Mouse (Mus musculus) heart, postnatal 10 days (tissue): ENCODE measurements around the gene Haus7. TPM values are rescaled to one million over a fixed set of nuclear protein-coding genes. Genes with fewer than 3 reads are reported as not detected.

Experiments used
- DNase-seq, 2 experiments: peaks; one replicate each; pipeline ENCODE4 v3.0.0; 2021
- intact Hi-C: fragments of 180-260 bp; cut with DNase I; formaldehyde crosslinking; loops from one replicate; pipeline ENCODE4 v1.15.1; 2025
- total RNA-seq, 2 experiments: library from RNA; stranded (reverse); gene quantifications; 2 replicates each; pipeline ENCODE4 v1.2.3; 2021

Haus7 gene
- 10 to 100 TPM; 14.5 to 16.3 TPM for total RNA-seq

DNA sequence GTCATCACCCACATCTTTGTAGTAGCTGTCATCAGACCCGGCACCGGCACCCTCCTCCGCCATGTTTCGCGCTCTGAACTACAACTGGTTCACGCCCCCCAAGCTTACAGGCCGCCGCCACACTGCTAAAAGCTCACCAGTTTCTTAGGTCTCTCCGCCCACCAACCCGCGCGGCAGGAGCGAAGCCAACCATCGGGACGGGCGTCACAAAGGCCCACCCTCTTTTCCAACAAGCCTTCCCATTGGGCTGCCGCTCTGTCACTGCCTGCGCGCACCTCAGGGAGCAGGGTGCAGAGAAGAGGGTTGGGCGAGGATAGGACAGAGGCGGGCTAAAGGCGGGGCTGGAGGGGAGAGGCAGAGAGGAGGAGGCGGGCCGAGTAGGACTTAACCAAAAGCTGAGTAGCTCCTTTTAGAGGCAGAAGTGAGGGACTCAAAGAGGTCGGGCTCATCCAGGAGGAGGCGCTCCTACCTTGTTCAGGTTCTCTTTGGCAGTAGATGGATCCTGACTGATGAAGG lies at the start of gene Haus7:
Gene Haus7, minus strand, starts transcription at position 168 of the 516 bp plus-strand sequence.
- intact Hi-C loops: loop anchor here (2.0 kb wide), 1 partner anchor 34 kb away; no protein-coding TSS in a partner anchor
- DNase-seq: peak; percentile 93 to 94

GRCm38 (mm10) chrX:73506577-73506976 lies 47.7 kb upstream of the Haus7 start:
- intact Hi-C loops: no loop called here
- no peak for DNase-seq

DNA sequence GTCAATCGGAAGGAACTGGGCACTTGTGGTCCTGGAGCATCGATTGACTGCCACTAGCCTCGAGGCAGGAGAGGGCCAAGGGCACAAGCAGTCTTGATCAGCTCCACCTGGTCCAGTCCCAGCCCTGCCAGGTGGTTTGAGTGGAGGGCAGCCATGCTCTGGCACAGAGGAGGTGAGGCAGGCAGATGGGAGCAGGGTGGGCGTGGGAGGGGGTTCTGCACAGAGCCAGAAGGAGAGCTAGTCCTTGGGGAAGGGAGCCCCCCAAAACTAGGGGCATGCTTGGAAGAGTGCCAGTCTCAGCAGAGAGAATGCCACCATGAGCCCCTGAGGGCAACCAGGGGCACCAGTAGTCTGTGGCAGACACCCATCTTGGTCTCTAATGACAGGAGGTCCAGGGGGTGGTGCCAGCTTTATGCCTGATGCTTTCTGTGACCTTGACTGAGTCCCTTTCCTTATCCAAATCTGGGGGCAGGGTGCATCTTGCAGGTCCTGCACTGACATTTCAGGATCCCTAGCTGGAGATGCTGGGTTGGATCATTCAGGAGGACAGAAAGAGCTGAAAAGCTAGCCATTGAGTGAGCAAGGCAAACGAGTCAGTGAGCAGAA lies 46.4 kb upstream of the Haus7 start:
- intact Hi-C loops: no loop called here
- no peak for DNase-seq

- peak; percentile 44 to 47 for DNase-seq
- intact Hi-C loops: loop anchor here (5.0 kb wide), 1 partner anchor 184 kb away; no protein-coding TSS in a partner anchor
Measured at GRCm38 (mm10) chrX:73496746-73497145, 37.9 kb upstream of the Haus7 start.

- intact Hi-C loops: loop anchor here (1.0 to 5.0 kb wide), 3 partner anchors 35 to 441 kb away; partner anchors contain the start of gene Haus7
- peak; percentile 66 to 74 for DNase-seq
Measured at GRCm38 (mm10) chrX:73493567-73493966, 34.7 kb upstream of the Haus7 start.

- intact Hi-C loops: loop anchor here (5.0 kb wide), 1 partner anchor 439 kb away; no protein-coding TSS in a partner anchor
Measured at GRCm38 (mm10) chrX:73490804-73491203, 32.0 kb upstream of the Haus7 start.

DNA sequence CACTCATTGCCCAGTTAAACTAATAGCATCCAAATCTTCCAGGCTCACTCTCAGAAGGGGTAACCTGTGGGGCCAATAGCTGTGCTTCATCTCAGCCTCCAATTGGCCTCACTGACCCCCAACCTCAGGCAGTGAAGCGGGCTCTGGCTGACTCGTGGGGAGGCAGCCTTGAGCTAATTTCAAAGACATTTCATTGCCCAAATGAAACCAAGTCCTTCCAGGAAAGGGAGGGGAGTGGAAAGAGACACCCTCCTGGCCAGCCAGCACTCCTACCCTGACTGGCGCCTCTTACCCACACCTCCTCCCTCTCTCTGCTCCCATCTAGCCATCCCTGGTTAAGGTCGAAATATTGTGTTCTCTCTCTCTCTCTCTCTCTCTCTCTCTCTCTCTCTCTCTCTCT lies 31.3 kb upstream of the Haus7 start:
- intact Hi-C loops: loop anchor here (5.0 kb wide), 1 partner anchor 438 kb away; no protein-coding TSS in a partner anchor
- DNase-seq: no peak

More at GRCm38 (mm10) chrX:73490804-73491203, 32.0 kb upstream of the Haus7 start:
- no peak for DNase-seq

DNA sequence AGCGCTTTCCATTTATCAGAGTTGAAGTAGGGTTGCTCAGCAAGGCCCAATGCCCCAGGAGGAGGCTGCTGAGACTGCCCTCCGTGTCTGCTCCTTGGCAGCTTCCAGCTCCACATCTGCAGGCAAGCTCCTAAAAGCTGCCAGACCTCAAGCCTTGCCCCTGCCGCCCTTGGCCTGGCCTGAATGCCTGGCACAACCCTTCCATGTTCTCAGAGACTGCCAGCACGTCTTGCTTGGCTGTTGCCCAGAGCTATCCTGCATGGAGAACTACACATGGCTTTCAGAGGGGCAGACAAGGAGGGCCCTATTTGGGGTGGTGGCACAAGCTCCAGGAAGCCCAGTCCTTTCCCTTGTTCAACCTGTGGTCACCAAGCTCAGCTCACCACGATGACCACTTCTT lies 28.1 kb upstream of the Haus7 start:
- peak in 1 of 2 experiments; percentile 29 for DNase-seq
- intact Hi-C loops: no loop called here

DNA sequence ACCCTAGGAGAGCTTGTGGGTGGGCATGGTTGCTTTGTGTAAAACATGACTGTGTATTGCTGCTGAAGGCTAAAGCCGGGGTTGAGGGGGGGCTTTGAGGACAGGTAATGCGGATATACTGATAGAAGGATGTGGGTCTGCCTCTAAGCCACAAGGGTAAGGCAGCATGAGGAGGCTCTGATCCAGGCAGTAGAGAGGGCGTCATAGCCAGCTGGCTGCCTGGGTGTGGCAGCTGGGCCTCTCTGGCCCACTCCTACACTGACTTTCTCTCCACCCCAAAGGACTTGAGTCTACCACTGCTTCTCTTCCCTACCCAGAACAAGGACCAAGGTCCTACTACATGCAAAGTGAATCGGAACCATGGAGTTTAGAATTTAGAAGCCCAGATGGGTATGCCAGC lies 26.0 kb upstream of the Haus7 start:
- intact Hi-C loops: no loop called here
- DNase-seq: no peak

- intact Hi-C loops: no loop called here
- peak in 1 of 2 experiments; percentile 30 for DNase-seq
Measured at GRCm38 (mm10) chrX:73484076-73484475, 25.2 kb upstream of the Haus7 start.

DNA sequence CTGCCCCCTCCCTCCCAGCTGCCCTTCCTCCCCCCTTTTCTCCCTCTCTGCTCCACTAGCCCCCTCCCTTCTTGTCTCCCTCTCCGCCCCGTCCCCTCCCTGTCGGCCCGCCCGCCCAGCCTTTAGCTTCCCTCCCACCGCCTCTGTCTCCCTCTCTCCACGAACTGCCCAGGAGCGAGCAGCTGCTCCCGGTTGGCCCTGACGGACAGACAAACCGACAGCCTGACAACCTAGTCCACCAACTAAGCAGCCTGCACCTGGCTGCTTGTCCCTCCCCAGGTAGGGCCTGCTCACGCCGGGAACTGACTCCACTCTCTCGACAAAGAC lies 24.6 kb upstream of the Haus7 start, which contains the start of gene Bgn:
Gene Bgn, plus strand, starts transcription at position 119 of the 327 bp plus-strand sequence.
- DNase-seq: peak; percentile 43 to 48
- intact Hi-C loops: no loop called here

- no peak for DNase-seq
- intact Hi-C loops: no loop called here
Measured at GRCm38 (mm10) chrX:73482643-73483483, 24.0 kb upstream of the Haus7 start.

DNA sequence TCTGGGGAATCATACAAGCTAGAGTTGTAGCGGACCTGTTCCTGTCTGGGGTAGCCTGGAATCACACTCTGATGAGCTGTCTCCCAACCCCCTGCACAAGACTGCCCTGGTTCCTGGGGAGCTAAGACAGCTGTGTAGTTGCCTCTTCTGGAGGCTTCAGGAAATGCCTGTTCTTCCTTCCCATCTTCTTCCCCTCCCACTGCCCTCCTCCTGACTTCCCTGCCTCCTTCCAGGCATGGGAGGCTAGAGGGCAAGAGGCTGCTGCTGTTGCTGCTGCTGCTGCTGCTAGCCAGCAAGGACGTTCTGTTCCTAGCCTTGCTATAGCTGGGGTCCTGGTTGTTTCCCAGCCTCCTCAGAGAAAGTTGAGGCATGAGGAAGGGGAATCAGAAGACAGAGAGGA lies 21.5 kb upstream of the Haus7 start:
- intact Hi-C loops: no loop called here
- DNase-seq: peak in 1 of 2 experiments; percentile 32

DNA sequence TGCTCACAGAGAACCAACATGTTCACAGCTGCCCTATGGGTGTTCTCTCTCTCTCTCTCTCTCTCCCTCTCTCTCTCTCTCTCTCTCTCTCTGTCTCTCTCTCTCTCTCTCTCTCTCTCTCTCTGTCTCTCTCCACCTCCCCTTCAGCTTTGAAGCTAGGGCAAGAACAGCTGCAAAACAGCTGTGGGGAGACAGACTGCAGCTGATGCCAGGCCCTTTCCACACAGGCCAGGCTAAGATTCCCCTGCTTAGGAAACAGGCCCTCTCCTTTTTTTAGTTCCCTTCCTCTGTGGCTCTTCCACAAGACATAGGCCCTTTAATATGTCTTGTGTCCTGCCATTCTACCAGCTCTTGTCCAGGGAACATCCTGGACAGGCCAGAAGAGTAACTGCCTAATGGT lies 20.8 kb upstream of the Haus7 start:
- DNase-seq: peak in 1 of 2 experiments; percentile 54
- intact Hi-C loops: no loop called here

DNA sequence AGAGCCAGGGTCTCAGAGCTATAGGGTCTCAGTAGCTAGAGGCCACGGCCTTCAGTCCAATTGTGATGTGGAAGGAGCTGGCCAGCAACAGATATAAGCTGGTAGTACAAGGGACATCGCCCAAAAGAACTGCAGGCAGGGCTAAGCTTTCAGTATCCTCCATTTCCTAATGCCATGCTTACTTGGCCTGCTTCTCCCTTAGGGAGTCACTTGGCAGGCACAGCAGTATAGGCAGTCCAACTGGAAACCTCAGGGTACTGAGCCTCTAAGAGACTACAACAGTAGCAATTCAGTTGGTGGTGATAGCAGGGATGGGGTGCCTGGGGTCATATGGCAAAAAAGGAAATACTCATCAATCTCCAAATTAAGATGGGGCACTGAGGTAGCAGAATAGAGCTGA lies 18.7 kb upstream of the Haus7 start:
- intact Hi-C loops: no loop called here
- DNase-seq: no peak

DNA sequence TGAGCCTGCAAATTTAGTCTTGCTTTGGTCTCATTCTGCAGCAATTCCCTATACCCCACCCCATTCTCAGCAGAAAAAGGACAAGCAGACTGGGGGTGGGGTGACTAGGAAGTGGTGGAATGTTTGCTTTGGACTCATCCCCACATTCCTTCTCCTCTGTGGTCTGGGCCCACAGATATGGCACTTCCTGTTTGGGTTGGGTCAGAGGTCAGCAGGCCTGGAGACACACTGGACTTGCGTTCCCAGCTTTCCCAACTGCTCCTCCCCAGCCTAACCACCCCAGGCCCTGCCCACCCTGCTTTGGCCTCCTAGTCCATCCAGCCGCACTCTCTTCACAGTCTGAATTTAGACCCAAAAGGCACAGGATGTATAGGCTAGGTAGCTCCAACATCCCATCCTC lies 17.8 kb upstream of the Haus7 start:
- peak; percentile 63 to 71 for DNase-seq
- intact Hi-C loops: no loop called here

- intact Hi-C loops: no loop called here
Measured at GRCm38 (mm10) chrX:73475658-73476256, 16.9 kb upstream of the Haus7 start.

DNA sequence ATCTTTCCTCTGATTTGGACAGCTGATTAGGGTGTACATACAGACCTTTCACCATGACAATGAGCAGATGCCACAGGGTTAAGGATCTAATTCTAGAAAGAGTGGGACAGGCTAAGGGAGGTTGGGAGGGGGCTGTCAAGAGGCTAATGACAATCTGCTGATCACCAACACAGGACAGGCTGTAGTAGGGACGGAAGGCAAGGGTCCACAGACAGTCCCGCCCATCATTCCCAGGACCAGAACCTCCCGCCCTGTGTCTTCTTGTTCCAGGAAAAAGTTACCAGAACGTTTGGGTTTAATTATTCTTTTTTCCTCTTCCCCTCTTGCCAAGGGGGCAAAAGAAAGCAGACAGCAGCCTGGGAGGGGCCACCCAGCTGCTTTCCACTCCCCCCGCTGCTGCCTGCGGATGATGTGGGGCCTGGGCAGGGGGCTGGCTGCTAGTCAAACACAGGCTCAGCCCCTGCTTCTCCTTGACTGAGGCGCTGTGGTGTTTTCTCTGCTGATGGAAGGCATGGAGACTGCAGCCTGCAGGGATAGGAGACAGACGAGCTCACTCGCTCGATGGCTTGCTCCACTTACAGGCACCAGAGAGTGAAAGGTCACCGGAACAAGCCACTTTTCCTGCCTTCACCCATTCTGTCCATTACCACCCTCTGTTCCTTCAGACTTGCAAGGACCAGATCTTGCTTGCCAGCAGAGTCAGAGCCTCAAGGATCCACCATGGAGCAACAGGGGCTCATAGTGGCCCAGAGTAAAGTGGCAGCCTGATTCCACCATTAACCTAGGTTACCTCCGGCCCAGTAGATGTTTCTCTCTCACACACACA lies 15.7 kb upstream of the Haus7 start:
- DNase-seq: peak in 1 of 2 experiments; percentile 28
- intact Hi-C loops: no loop called here

More at GRCm38 (mm10) chrX:73475658-73476256, 16.9 kb upstream of the Haus7 start:
- DNase-seq: no peak

GRCm38 (mm10) chrX:73471764-73472163 lies 12.9 kb upstream of the Haus7 start:
- intact Hi-C loops: no loop called here
- DNase-seq: no peak

DNA sequence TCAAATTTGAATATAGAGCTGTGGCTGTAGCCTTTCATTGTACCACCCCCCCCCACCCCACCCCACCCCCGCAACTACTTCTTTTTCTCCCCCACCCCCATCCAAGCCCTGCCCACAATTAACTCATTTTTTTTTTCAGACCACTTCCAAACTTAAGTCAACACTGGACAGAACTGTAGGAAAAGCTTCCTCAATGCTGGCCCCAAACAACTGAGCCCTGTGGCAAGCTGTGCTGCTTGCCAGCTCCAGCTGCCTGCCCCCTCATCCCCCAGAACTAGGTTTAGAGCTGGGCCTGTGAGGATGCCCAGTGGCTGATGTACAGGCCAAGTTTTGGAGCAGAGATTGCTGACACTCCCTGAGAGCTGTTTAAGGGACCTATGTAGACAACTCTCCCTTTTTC lies 9.9 kb upstream of the Haus7 start:
- intact Hi-C loops: no loop called here
- DNase-seq: no peak
